Mouse (Mus musculus) right cerebral cortex, postnatal 25 days (tissue): ENCODE measurements around the gene Mark2.

ENCODE experiments used
- DNase-seq: peaks from one replicate; pipeline ENCODE4 v3.0.0; 2022

Mark2 gene

GRCm38 (mm10) chr19:7321391-7321790 is 20.3 kb downstream of the Mark2 start:
- no peak for DNase-seq

- DNase-seq, result no peak
Observed at GRCm38 (mm10) chr19:7320181-7320580, 21.5 kb downstream of the Mark2 start.

- DNase-seq, result no peak
Observed at GRCm38 (mm10) chr19:7317716-7318115, 23.9 kb downstream of the Mark2 start.

- DNase-seq, result no peak
Observed at GRCm38 (mm10) chr19:7316822-7317221, 24.8 kb downstream of the Mark2 start.

GRCm38 (mm10) chr19:7315587-7315984 is 26.1 kb downstream of the Mark2 start:
- DNase-seq, result no peak

- no peak for DNase-seq
Observed at GRCm38 (mm10) chr19:7314976-7315586, 26.6 kb downstream of the Mark2 start.

- DNase-seq, result no peak
Observed at GRCm38 (mm10) chr19:7313660-7314059, 28.0 kb downstream of the Mark2 start.

GRCm38 (mm10) chr19:7311306-7311705 is 30.4 kb downstream of the Mark2 start:
- no peak for DNase-seq

GRCm38 (mm10) chr19:7310704-7311103 is 31.0 kb downstream of the Mark2 start:
- DNase-seq, result peak; percentile 45

- DNase-seq, result no peak
Observed at GRCm38 (mm10) chr19:7309738-7310330, 31.8 kb downstream of the Mark2 start.

GRCm38 (mm10) chr19:7307995-7308770 is 33.5 kb downstream of the Mark2 start:
- peak; percentile 32 for DNase-seq

GRCm38 (mm10) chr19:7306968-7307367 is 34.7 kb downstream of the Mark2 start:
- DNase-seq, result no peak

- DNase-seq, result no peak
Observed at GRCm38 (mm10) chr19:7305380-7306310, 36.0 kb downstream of the Mark2 start.

GRCm38 (mm10) chr19:7304801-7305200 is 36.9 kb downstream of the Mark2 start:
- no peak for DNase-seq

- DNase-seq, result peak; percentile 3
Observed at GRCm38 (mm10) chr19:7303796-7304195, 37.9 kb downstream of the Mark2 start.

GRCm38 (mm10) chr19:7302493-7302797 is 39.2 kb downstream of the Mark2 start:
- DNase-seq, result no peak

GRCm38 (mm10) chr19:7301647-7302492 is 39.8 kb downstream of the Mark2 start:
- peak; percentile 71 for DNase-seq

- DNase-seq, result no peak
Observed at GRCm38 (mm10) chr19:7300078-7300477, 41.6 kb downstream of the Mark2 start.

GRCm38 (mm10) chr19:7299052-7299451 is 42.6 kb downstream of the Mark2 start:
- peak; percentile 79 for DNase-seq

GRCm38 (mm10) chr19:7295959-7296358 is 45.7 kb downstream of the Mark2 start:
- DNase-seq, result no peak

GRCm38 (mm10) chr19:7295071-7295658 is 46.5 kb downstream of the Mark2 start:
- no peak for DNase-seq
